Mouse (Mus musculus) gastrocnemius, postnatal 25 days (tissue): Measurements from ENCODE around the gene Zfp429. TPM values are rescaled to one million over a fixed set of nuclear protein-coding genes. Genes with fewer than 3 reads are reported as not detected.
"Not testable (repeated sequence)": the region's sequence is repeated elsewhere in the genome, so short reads cannot be mapped to it uniquely, and the experiment has no call there.

Experiments used
- DNase-seq: peaks from one replicate; pipeline ENCODE4 v3.0.0; 2022
- long read RNA-seq, 2 experiments: library from polyadenylated mRNA; stranded (forward); transcript quantifications; one replicate each; pipeline ENCODE4 v2.0.0; 2021
- total RNA-seq, 2 experiments: library from RNA; stranded (reverse); gene quantifications; 1 replicate in 1 of 2; 2 replicates in 1 of 2; pipeline ENCODE4 v1.2.3; 2021

The Zfp429 gene
- 1 to 10 TPM in 1 of 2 experiments, under 1 TPM in 1; 0.64 to 1.1 TPM for total RNA-seq
- long read RNA-seq, experiment 1: 0 reads
- long read RNA-seq, experiment 2, partial matches to known transcripts: 0 of 1 reads
- long read RNA-seq, experiment 2, other reads (novel, unspliced or antisense): 1 of 1 reads

- peak; percentile 63 for DNase-seq
Measured at GRCm38 (mm10) chr13:67399183-67399903, at the start of gene Zfp429. Zfp429 (minus strand) TSS chr13:67399819.

- not testable (repeated sequence) for DNase-seq
Measured at GRCm38 (mm10) chr13:67437095-67437494, 37.5 kb upstream of the Zfp429 start.

- no peak for DNase-seq
Measured at GRCm38 (mm10) chr13:67428116-67428515, 28.5 kb upstream of the Zfp429 start.

- not testable (repeated sequence) for DNase-seq
Measured at GRCm38 (mm10) chr13:67425699-67426098, 26.1 kb upstream of the Zfp429 start.

- not testable (repeated sequence) for DNase-seq
Measured at GRCm38 (mm10) chr13:67422532-67422931, 22.9 kb upstream of the Zfp429 start.

- no peak for DNase-seq
Measured at GRCm38 (mm10) chr13:67421207-67421857, 21.7 kb upstream of the Zfp429 start, which contains the start of gene Zfp459. Zfp459 (minus strand) TSS chr13:67421418.

GRCm38 (mm10) chr13:67420558-67421206 is 21.1 kb upstream of the Zfp429 start:
- DNase-seq: no peak

- no peak for DNase-seq
Measured at GRCm38 (mm10) chr13:67416811-67417210, 17.2 kb upstream of the Zfp429 start.

GRCm38 (mm10) chr13:67415759-67416158 is 16.1 kb upstream of the Zfp429 start:
- DNase-seq: no peak

GRCm38 (mm10) chr13:67413634-67414033 is 14.0 kb upstream of the Zfp429 start:
- DNase-seq: not testable (repeated sequence)

GRCm38 (mm10) chr13:67376255-67376654 is 23.4 kb downstream of the Zfp429 start:
- not testable (repeated sequence) for DNase-seq

GRCm38 (mm10) chr13:67375050-67375911 is 24.3 kb downstream of the Zfp429 start, which contains the start of the genes Gm28041 and Zfp456:
Gm28041 (minus strand) TSS chr13:67375733.
Zfp456 (minus strand) TSS chr13:67375810.
- peak; percentile 57 for DNase-seq

GRCm38 (mm10) chr13:67360131-67360744 is 39.4 kb downstream of the Zfp429 start, which contains the start of the genes Gm28044 and Zfp953:
Gm28044 (minus strand) TSS chr13:67360536.
Zfp953 (minus strand) TSS chr13:67360605.
- peak; percentile 81 for DNase-seq

GRCm38 (mm10) chr13:67351854-67352253 is 47.8 kb downstream of the Zfp429 start:
- DNase-seq: no peak

GRCm38 (mm10) chr13:67343422-67343821 is 56.2 kb downstream of the Zfp429 start:
- no peak for DNase-seq

Other genes with a start within 250 kb of the Zfp429 start
- 1 to 10 TPM; 1.8 to 1.9 TPM for gene Rsl1, start 226.6 kb downstream of the Zfp429 start, total RNA-seq
- gene Zfp455, start 205.3 kb downstream of the Zfp429 start, total RNA-seq: under 1 TPM; 0.43 to 0.49 TPM
- gene Zfp458, start 121.4 kb downstream of the Zfp429 start, total RNA-seq: 1 to 10 TPM; 1.0 to 1.1 TPM
- 1 to 10 TPM; 3.3 to 4.3 TPM for gene Zfp457, start 93.3 kb downstream of the Zfp429 start, total RNA-seq
- 1 to 10 TPM; 1.7 TPM for gene Zfp595, start 67.2 kb downstream of the Zfp429 start, total RNA-seq
- under 1 TPM in 1 of 2 experiments, not detected in 1; 0.94 TPM for gene Gm28044, start 39.3 kb downstream of the Zfp429 start, total RNA-seq
- gene Zfp953, start 39.2 kb downstream of the Zfp429 start, total RNA-seq: 1 to 10 TPM in 1 of 2 experiments, under 1 TPM in 1; 0.99 to 1.2 TPM
- gene Gm28041, start 24.1 kb downstream of the Zfp429 start, total RNA-seq: 1 to 10 TPM in 1 of 2 experiments, not detected in 1; 1.2 TPM
- gene Zfp456, start 24.0 kb downstream of the Zfp429 start, total RNA-seq: under 1 TPM; 0.23 to 0.32 TPM
- under 1 TPM; 0.16 to 0.36 TPM for gene Zfp459, start 21.6 kb upstream of the Zfp429 start, total RNA-seq
- gene Zfp874a, start 51.8 kb upstream of the Zfp429 start, total RNA-seq: 1 to 10 TPM; 3.9 to 4.2 TPM
- gene Zfp874b, start 84.4 kb upstream of the Zfp429 start, total RNA-seq: 10 to 100 TPM in 1 of 2 experiments, 1 to 10 TPM in 1; 8.3 to 11.0 TPM
- gene Zfp58, start 100.7 kb upstream of the Zfp429 start, total RNA-seq: 1 to 10 TPM; 2.8 to 2.9 TPM
- gene Gm26965, start 126.3 kb upstream of the Zfp429 start, total RNA-seq: not detected
- gene Zfp87, start 126.4 kb upstream of the Zfp429 start, total RNA-seq: 1 to 10 TPM; 4.5 to 5.6 TPM
- gene Zfp748, start 154.0 kb upstream of the Zfp429 start, total RNA-seq: 1 to 10 TPM; 2.2 to 2.6 TPM
- 1 to 10 TPM; 2.3 to 2.8 TPM for gene Zfp729b, start 209.9 kb upstream of the Zfp429 start, total RNA-seq
- under 1 TPM in 1 of 2 experiments, not detected in 1; 0.62 TPM for gene Gm49345, start 237.9 kb upstream of the Zfp429 start, total RNA-seq
- gene Zfp729a, start 238.0 kb upstream of the Zfp429 start, total RNA-seq: 1 to 10 TPM; 1.8 to 2.3 TPM